Mouse (Mus musculus) heart, postnatal 25 days (tissue): Measurements from ENCODE around the gene Cdk12. TPM values are rescaled to one million over a fixed set of nuclear protein-coding genes. Genes with fewer than 3 reads are reported as not detected.

ENCODE experiments used
- DNase-seq: peaks from one replicate; pipeline ENCODE4 v3.0.0; 2022; ENCODE audit warnings: low spot score
- intact Hi-C: fragments of 180-260 bp; cut with DNase I; formaldehyde crosslinking; loops from one replicate; pipeline ENCODE4 v1.15.1; 2025
- total RNA-seq, 2 experiments: library from RNA; stranded (reverse); gene quantifications; 2 replicates each; pipeline ENCODE4 v1.2.3; 2021

The Cdk12 gene
- total RNA-seq, 2 experiments from 2014 or later = 20.7 to 23.0 TPM

DNA sequence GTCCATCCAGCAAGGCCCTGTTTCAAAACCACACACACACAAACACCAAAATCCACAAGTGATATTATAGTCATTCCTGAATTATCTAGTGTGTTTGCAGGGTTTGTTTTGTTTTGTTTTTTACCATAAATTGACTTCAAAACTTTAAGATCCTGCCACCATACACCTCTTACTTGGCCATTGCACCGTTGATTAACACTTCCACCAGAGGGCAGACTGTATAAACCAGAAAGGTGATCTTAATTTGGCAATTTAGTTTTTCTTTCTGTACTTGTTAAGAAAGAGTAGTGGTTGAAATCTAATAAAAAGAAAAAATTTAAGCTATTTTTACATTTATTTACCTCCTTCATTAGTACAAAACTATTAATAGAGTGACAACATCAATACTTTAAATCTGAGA lies 44.5 kb downstream of the Cdk12 start:
- intact Hi-C loops = no loop called here
- DNase-seq = no peak

DNA sequence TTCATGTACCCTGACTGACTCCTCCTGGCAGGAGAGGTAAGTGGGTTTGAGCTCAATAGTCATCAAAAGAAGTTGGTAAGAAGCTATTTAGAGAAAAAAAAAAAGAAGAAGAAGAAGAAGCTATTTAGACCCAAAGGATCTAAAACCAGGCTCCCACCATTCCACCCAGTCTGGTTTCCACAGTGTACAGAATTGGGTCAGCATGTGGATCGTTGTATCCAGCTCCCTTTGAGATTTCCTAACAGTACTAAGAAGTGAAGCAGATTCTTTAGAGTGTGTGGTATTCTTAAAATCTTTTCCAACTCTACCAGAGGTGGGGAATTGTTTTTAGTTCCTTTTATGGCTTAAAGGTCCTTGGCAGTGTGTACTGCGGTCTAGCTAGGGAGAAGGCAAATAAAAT lies 50.9 kb downstream of the Cdk12 start:
- intact Hi-C loops = no loop called here
- no peak for DNase-seq

- intact Hi-C loops = no loop called here
Observed at GRCm38 (mm10) chr11:98260706-98261479, 58.0 kb downstream of the Cdk12 start.

GRCm38 (mm10) chr11:98265039-98265438 lies 62.2 kb downstream of the Cdk12 start:
- DNase-seq = peak; percentile 9
- intact Hi-C loops = loop anchor here (1.0 to 2.0 kb wide), 2 partner anchors 80 to 192 kb away; no protein-coding TSS in a partner anchor

More at GRCm38 (mm10) chr11:98260706-98261479, 58.0 kb downstream of the Cdk12 start:
- no peak for DNase-seq

DNA sequence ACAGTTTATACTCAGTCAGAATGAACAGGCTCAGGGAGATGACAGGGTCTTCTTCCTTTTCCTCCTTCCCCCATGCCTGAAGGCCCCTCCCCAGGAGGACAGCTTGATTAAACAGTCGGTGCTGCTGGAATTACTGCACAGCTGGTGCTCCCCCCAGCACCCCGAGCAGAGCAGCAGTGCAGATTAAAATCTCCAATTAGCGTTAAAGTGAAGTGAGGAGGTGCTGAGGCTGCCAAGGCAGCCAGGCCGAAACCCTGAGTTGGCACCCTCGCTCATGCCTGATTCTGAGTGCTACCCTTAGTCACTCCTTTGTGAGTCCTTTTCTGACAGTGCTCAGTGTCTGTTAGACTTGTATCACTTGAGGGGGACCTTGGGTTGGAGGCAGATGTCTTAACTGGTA lies 63.0 kb downstream of the Cdk12 start:
- DNase-seq = no peak
- intact Hi-C loops = loop anchor here (1.0 to 2.0 kb wide), 2 partner anchors 79 to 191 kb away; no protein-coding TSS in a partner anchor

- intact Hi-C loops = no loop called here
- no peak for DNase-seq
Observed at GRCm38 (mm10) chr11:98266699-98267402, 64.0 kb downstream of the Cdk12 start.

DNA sequence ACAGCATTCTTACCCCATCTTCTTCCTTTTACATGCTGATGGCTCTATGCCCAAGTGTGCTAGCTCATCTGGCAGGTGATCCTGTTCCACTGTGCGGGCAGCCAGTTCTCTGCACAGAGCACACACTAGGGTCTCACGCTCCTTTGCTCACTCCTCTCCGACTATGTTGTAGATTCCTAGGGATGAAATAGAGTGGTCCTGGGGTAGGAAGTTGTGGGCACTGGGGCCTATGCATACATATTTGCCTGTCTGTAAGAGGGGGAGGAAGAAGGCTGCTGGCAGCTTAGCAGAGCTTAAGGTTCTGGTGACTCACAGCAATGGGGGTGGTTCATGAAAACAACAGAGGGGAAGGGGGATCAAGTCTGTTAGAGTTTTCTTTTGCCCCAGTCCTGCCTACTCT lies 67.2 kb downstream of the Cdk12 start:
- DNase-seq = no peak
- intact Hi-C loops = no loop called here

GRCm38 (mm10) chr11:98270466-98270865 lies 67.6 kb downstream of the Cdk12 start:
- intact Hi-C loops = no loop called here
- no peak for DNase-seq

- intact Hi-C loops = no loop called here
- DNase-seq = no peak
Observed at GRCm38 (mm10) chr11:98283740-98284139, 80.9 kb downstream of the Cdk12 start.

GRCm38 (mm10) chr11:98284230-98284629 lies 81.4 kb downstream of the Cdk12 start:
- intact Hi-C loops = no loop called here
- DNase-seq = no peak

DNA sequence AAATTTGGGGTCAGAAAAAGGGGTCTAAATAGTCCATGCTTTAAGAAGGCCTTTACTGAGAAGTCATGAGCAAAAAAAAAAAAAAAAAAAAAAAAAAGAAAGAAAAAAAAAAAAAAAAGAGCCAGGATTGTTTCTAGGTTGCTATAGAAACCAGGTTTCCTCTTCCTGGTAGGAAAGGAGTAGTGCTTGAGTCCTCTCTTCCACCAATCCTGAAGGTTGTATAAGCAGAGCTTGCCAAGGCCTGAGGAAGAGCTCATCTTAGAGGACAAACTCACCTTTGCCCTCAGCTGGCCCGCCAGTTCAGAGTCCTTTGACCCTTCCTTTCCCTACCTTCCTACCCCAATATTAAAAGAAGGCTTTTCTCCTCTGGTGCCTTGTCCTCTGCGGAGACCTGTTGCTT lies 82.5 kb downstream of the Cdk12 start:
- intact Hi-C loops = no loop called here

GRCm38 (mm10) chr11:98287531-98287930 lies 84.7 kb downstream of the Cdk12 start:
- DNase-seq = no peak
- intact Hi-C loops = no loop called here

More for the DNA sequence above, 82.5 kb downstream of the Cdk12 start:
- DNase-seq = no peak

- intact Hi-C loops = no loop called here
- no peak for DNase-seq
Observed at GRCm38 (mm10) chr11:98287961-98288360, 85.1 kb downstream of the Cdk12 start.

DNA sequence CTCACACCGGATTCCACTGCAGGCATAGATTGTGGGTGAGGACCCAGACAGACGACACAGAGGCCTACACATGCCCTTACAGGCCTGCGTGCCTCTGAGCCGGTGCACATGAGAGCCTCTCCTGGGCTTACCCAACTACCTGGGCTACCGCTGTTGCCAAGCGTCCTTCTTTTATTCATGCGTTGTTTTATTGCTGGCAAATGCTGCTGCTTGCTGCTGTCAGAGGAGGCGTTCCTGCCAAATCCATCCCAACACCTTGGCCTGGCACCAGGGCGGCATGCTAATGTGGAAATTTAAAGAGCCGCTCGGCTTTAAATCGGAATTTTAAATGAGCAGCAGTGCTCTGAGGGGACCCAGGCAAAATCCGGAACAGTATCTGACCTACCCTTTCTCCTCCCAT lies 87.0 kb downstream of the Cdk12 start:
- intact Hi-C loops = no loop called here
- no peak for DNase-seq

DNA sequence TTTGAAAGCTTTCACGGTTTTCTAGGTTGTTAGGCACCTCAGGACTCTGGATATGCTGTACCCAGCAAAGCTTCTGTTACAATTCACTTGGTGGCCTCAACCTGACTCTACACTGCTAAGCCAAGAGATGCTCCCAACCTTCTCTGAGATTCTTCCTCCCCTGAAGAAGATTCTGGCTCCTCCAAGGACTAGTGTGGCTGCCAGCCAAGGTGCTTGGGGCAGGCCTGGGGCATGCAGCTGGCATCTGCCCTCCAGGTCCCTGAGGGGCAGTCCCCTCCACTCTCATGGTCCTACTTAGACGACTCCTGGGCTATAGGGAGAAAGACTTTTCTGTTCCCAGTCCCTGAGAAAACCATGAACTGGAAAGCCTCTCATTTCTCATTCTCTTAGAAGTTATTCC lies 88.0 kb downstream of the Cdk12 start:
- DNase-seq = no peak
- intact Hi-C loops = no loop called here

DNA sequence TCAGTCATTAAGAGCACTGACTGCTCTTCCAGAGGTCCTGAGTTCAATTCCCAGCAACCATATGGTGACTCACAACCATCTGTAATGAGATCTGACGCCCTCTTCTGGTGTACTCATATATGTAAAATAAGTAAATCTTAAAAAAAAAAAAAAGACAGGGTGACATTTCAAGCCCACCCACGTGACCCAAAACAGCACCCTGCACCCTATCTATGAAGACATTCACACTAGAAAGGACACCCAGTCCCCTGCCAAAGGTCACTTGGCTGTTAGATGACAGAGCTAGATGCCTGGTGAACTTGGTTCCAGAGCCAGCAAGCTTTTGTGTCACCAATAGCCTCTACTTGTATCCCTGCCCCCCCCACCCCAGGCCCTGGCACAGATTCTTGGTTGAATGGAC lies 90.2 kb downstream of the Cdk12 start:
- intact Hi-C loops = no loop called here
- no peak for DNase-seq

DNA sequence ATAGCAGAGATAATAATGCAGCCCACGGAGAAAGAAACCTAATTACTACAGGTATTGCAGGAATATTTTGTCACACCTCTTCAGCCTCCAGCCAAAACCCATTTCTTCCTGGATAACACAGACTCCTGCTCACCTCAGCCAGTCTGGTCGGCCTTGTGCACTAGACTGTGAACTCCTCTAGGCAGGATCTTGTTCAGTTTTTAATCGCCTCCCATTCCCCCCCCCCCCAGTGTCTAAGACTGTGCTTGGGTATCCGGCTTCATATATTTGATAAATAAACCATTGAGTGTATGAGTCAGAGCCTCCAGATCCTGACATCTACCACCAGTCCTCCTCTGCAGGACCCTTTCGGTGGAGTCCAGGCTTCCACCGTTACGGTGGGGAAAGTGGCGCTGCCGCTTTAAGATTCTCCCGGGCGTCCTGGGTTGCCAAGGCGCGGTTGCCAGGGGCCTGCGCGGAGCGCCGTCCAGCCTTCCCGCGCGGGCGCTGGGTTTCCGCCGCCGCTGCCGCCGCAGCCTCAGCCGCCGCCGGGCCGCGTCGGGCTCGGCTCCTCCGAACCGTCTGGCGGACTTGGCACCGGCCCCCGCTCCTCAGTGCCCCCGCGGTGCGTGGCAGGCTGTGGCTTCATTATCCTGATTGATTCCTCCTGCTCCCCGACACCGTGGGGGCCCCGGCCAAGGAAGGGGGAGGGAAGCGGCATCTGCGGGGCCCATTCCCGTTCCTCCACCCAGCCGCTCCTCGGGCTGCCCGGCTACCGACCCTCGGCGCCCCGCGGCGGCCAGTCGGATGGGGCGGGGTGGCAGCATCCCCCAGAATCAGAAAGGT lies 91.5 kb downstream of the Cdk12 start:
- DNase-seq = peak; percentile 17
- intact Hi-C loops = no loop called here

DNA sequence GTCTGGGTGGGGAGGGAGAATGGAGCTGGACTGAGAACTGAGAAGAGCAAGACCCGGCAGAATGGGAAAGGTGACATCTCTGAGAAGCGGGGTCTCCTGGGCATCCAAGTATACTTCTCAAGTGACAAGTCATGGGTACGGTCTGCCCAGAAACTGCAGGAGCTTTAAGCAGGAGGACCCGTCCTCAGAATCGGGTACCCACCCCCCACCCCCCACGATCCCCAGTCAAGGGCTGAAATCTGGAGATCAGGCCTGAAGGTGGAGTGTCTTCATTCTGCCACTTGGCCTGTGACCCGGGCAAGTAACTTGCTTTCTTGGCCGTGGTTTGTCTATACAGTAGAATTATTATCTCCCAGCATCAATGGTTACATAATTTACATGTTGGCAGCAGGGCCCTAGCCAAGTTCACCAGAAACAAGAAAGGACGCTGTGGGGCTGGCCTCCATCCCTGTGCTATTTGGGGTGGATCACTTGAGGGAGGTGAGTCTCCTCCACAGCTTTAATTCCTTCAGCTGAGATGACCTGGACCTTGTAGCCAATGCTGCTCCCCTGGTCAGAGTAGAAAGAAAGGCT lies 92.2 kb downstream of the Cdk12 start:
- intact Hi-C loops = no loop called here
- no peak for DNase-seq

DNA sequence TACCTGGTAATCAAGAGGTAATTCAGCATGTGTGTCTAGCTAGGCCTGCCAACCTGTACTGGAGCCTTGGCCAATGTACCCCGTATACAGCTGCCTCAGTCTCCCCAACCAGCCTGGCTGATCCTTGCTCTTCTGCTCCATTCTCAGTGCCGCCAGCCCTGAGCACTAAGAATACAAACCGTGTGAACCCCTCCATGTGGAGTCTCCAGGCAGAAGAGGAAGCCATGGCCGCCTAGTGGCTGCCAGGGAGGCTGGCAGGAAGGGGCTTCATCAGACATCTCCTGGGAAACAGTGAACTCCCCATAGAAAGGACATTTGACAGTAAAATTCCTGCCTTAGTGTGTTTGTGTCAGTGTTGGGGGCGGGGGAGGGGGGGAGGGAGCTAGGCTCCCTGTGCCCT lies 93.4 kb downstream of the Cdk12 start:
- intact Hi-C loops = no loop called here
- DNase-seq = no peak

- intact Hi-C loops = no loop called here
Observed at GRCm38 (mm10) chr11:98296916-98297315, 94.1 kb downstream of the Cdk12 start.

More at GRCm38 (mm10) chr11:98296916-98297315, 94.1 kb downstream of the Cdk12 start:
- no peak for DNase-seq
